Mouse (Mus musculus): ENCODE data around the gene Abhd2. TPM values are rescaled to one million over a fixed set of nuclear protein-coding genes. Genes with fewer than 3 reads are reported as not detected.
"Not testable (repeated sequence)": the region's sequence is repeated elsewhere in the genome, so short reads cannot be mapped to it uniquely, and the experiment has no call there.

Gene Abhd2
- polyA plus RNA-seq, 1 experiment from 2014 or later = 34.8 TPM

DNA sequence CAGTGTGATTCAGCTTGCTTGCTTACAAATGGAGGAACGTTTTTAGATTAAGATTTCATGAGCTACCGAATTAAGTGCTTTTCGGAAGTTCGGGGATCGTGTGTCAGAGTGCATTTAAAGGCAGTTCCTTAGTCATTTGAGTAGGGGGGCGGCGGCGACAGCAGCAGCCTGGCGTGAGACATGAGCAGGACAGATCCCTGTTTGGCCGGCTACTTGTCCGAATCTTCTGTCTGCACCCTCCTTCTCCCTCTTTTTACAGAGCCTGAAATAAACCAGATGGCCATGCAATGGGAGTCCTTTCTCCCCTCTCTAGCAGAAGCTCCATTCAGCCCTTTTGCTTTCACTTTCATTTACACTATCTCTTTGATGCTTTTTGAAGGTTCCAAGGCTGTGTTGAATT is 2.3 kb downstream of the Abhd2 start:
- peak overlapping the region; percentile 96 for H3K4me3 ChIP-seq (ENCODE audit: low read depth, low read length)

DNA sequence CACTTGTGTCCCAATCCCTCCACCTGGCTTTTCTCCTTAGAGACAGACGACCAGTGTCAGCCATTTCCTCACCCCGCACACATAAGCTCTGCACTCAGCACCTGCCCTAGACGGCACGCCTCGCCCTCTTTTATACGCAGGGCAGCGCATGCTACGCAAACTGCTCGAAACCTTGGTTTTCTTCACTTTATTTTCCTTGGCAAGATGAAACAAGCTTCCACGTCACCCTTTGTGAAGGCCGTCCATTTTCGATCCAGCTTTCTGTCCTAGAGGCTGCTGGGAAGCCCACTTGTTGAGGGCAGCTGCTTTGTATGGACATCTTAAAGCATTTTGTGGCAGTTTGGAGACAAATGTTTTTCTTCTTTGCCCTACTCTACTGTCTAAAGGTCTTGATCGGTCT is 5.4 kb downstream of the Abhd2 start:
- H3K36me3 ChIP-seq (ENCODE audit: control insufficient read depth, insufficient read depth) = no peaks in the 10 kb centered on the region
- TF ChIP-seq CTCF (IDR thresholded peaks at IDR 0.05; ENCODE audit: low read depth) = no peak
- no peak overlapping the region for H3K4me3 ChIP-seq (ENCODE audit: low read depth, low read length)
- ATAC-seq = no peak
- 51% methylated on average over 13 of the region's 13 CpGs for WGBS
- H3K9ac ChIP-seq (ENCODE audit: low read depth, low read length) = no peak overlapping the region
- H3K27ac ChIP-seq (ENCODE audit: low read depth, low read length) = peak overlapping the region; percentile 77; the same call in 1 of the 2 replicates
- H3K9me3 ChIP-seq (ENCODE audit: control insufficient read depth) = no peaks in the 10 kb centered on the region
- H3K4me1 ChIP-seq (replicated peaks; ENCODE audit: control insufficient read depth, insufficient read depth, low read length) = peaks cover 17% of the 10 kb centered on the region
- H3K4me2 ChIP-seq (replicated peaks; ENCODE audit: low read depth) = peak overlapping the region; percentile 13; the same call in 1 of the 2 replicates
- no peaks in the 10 kb centered on the region for H3K27me3 ChIP-seq (replicated peaks; ENCODE audit: control insufficient read depth, insufficient read depth, low read length)

More for the DNA sequence above, 2.3 kb downstream of the Abhd2 start:
- no peak for ATAC-seq
- Histone ChIP-seq H3K36me3 (ENCODE audit: control insufficient read depth, insufficient read depth) (no peaks in the 10 kb centered on the region), H3K9me3 (ENCODE audit: control insufficient read depth) (no peaks in the 10 kb centered on the region), H3K27ac (ENCODE audit: low read depth, low read length) (no peak overlapping the region), H3K9ac (ENCODE audit: low read depth, low read length) (no peak overlapping the region), H3K4me1 (replicated peaks; ENCODE audit: control insufficient read depth, insufficient read depth, low read length) (peaks cover 12% of the 10 kb centered on the region), H3K27me3 (replicated peaks; ENCODE audit: control insufficient read depth, insufficient read depth, low read length) (no peaks in the 10 kb centered on the region), H3K4me2 (replicated peaks; ENCODE audit: low read depth) (peak overlapping the region; percentile 81)
- TF ChIP-seq CTCF (IDR thresholded peaks at IDR 0.05; ENCODE audit: low read depth) = no peak
- 39% methylated on average over 11 of the region's 11 CpGs for WGBS

DNA sequence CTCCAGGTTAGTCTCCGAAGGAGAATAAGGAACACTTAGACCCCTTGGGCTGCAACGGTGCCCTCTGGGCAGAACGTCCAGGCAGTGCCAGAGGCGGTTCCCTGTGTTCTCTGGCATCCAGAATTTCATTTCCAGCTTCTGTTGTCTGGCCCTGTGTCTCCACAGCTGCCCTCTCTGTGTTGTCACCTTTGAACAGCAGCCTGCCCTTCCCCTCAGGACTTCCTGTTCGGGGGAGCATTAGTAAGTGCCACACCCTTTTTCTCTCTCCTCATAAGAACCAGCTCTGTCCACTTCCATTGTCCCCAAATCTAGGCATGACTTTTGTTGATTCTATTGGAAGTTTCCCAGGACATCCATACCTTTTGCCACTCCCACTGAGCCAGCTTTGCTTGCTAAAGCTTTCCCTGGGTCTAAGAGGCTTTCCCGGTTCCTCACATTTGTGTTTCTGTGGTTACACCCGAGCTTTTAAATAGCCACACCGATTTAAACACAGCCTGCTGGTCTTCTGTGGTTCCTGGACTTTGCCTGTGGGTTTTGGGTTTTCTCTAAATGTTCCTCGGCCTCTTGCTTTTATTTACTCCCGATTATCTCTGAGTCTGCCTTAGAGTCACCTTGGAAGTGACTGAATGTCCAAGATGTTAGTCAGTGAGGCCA is 6.5 kb downstream of the Abhd2 start:
- peak; percentile 66 for ATAC-seq
- Histone ChIP-seq H3K4me2 (replicated peaks; ENCODE audit: low read depth) (peak overlapping the region; percentile 6), H3K9ac (ENCODE audit: low read depth, low read length) (no peak overlapping the region), H3K36me3 (ENCODE audit: control insufficient read depth, insufficient read depth) (no peaks in the 10 kb centered on the region; the same call in 1 of the 2 replicates), H3K4me3 (ENCODE audit: low read depth, low read length) (no peak overlapping the region), H3K27ac (ENCODE audit: low read depth, low read length) (peak overlapping the region; percentile 77), H3K9me3 (ENCODE audit: control insufficient read depth) (no peaks in the 10 kb centered on the region), H3K27me3 (replicated peaks; ENCODE audit: control insufficient read depth, insufficient read depth, low read length) (no peaks in the 10 kb centered on the region), H3K4me1 (replicated peaks; ENCODE audit: control insufficient read depth, insufficient read depth, low read length) (peaks cover 17% of the 10 kb centered on the region)
- TF ChIP-seq CTCF (IDR thresholded peaks at IDR 0.05; ENCODE audit: low read depth) = no peak
- 36% methylated on average over 10 of the region's 10 CpGs for WGBS

DNA sequence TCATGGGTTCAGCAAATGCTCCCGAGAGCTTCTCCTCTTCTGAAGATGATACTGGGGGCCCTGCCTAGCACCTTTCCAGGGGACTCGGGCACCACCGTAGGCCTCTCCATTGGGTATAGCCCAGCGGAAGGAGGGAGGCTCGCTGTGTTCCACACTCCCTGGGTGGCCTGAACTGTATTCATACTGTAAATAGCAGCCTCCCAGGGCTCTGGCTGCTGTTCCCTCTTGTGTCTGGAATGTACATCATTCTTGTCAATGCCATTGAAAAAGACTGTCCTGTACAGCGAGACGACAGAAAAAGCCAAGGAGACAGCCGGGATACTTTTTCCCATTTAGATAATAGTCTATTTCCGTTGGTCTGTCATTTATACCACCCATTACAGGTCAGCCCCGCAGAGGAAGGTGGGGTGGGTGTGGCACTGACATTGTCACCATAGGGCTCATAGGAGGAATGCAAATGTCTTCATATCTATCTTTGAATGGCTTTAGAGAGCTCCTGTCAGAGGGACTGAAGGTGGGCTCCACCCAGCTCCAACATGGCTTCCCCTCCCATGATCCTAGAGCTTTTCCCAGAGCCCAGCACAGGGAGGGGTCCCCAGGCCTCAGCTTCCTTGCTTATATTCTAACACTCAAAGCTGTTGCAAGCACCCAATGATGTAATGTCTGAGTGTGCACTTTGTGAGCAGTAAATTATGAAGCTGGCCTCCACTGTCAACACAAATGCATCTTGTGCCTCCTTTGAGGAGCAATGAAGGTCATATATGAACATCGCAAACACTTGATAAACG is 10.1 kb downstream of the Abhd2 start:
- peaks cover 3% of the 10 kb centered on the region; the same call in 1 of the 2 replicates for H3K36me3 ChIP-seq (ENCODE audit: control insufficient read depth, insufficient read depth)
- ATAC-seq = peak; percentile 16
- H3K27me3 ChIP-seq (replicated peaks; ENCODE audit: control insufficient read depth, insufficient read depth, low read length) = no peaks in the 10 kb centered on the region
- peaks cover 17% of the 10 kb centered on the region; the same call in 1 of the 2 replicates for H3K4me1 ChIP-seq (replicated peaks; ENCODE audit: control insufficient read depth, insufficient read depth, low read length)
- 51% methylated on average over 12 of the region's 12 CpGs for WGBS
- H3K4me3 ChIP-seq (ENCODE audit: low read depth, low read length) = no peak overlapping the region
- no peaks in the 10 kb centered on the region for H3K9me3 ChIP-seq (ENCODE audit: control insufficient read depth)
- no peak overlapping the region; the same call in 1 of the 2 replicates for H3K4me2 ChIP-seq (replicated peaks; ENCODE audit: low read depth)
- no peak overlapping the region for H3K9ac ChIP-seq (ENCODE audit: low read depth, low read length)
- H3K27ac ChIP-seq (ENCODE audit: low read depth, low read length) = no peak overlapping the region
- TF ChIP-seq CTCF (IDR thresholded peaks at IDR 0.05; ENCODE audit: low read depth) = peak; percentile 21; the same call in 1 of the 2 replicates

DNA sequence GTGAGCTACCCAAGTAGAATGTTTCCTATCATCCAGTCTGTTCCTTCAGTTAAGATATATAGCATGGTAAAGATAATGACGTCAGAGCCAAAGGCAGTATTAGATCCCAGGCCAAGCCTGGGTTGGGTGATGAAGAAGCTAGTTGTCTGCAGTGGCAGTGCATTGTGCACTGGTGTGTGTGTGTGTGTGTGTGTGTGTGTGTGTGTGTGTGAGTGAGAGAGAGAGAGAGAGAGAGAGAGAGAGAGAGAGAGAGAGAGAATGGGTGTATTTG is 10.6 kb downstream of the Abhd2 start:
- peaks cover 15% of the 10 kb centered on the region; the same call in 1 of the 2 replicates for H3K4me1 ChIP-seq (replicated peaks; ENCODE audit: control insufficient read depth, insufficient read depth, low read length)
- 19% methylated on average over 1 of the region's 1 CpGs for WGBS
- not testable (repeated sequence) for H3K36me3 ChIP-seq (ENCODE audit: control insufficient read depth, insufficient read depth); H3K4me2 ChIP-seq (replicated peaks; ENCODE audit: low read depth); H3K27me3 ChIP-seq (replicated peaks; ENCODE audit: control insufficient read depth, insufficient read depth, low read length); H3K4me3 ChIP-seq (ENCODE audit: low read depth, low read length); H3K9me3 ChIP-seq (ENCODE audit: control insufficient read depth); H3K9ac ChIP-seq (ENCODE audit: low read depth, low read length); H3K27ac ChIP-seq (ENCODE audit: low read depth, low read length)
- peak; percentile 26 for ATAC-seq

DNA sequence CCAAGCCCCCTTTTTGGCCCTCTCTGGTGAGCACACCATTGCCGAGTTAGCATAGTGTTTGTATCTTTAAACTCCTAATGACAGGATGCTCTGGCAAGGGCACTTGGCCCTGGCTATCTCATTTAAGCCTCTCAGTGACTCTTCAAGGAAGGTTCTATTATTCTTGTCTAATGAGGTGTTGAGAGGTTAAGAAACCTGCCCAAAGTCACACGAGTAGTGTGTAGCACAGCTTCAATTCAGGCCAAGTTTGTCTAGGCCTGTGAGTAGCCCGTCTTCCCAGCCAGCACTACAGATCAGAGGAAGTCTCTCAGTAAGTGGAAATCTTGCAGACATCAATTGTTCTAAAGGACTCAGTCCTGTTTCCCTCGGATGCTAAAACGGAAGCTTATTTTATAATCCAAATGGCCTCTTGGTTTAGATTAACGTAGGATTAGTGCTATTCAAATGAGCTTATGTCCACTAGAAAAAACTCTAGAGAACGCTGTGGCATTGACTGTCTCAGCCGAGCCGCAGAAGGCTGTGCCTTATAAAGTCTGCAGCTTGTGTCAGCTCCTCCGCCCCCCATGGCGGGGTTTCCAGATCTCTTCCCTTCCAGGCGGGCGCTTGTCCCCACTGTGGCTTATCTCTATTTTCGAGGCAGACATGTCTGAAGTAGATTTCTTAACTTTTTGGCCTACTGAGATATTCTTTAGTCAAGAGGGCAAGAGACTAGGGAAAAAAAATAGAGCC is 11.3 kb downstream of the Abhd2 start:
- no peak overlapping the region for H3K27ac ChIP-seq (ENCODE audit: low read depth, low read length)
- H3K4me2 ChIP-seq (replicated peaks; ENCODE audit: low read depth) = no peak overlapping the region
- H3K9ac ChIP-seq (ENCODE audit: low read depth, low read length) = no peak overlapping the region
- H3K9me3 ChIP-seq (ENCODE audit: control insufficient read depth) = no peaks in the 10 kb centered on the region
- H3K36me3 ChIP-seq (ENCODE audit: control insufficient read depth, insufficient read depth) = peaks cover 3% of the 10 kb centered on the region; the same call in 1 of the 2 replicates
- 0 out of 2 replicates have a peak, but pooled peaks cover 11% of the 10 kb centered on the region for H3K4me1 ChIP-seq (replicated peaks; ENCODE audit: control insufficient read depth, insufficient read depth, low read length)
- 77% methylated on average over 14 of the region's 14 CpGs for WGBS
- H3K4me3 ChIP-seq (ENCODE audit: low read depth, low read length) = no peak overlapping the region
- no peak for ATAC-seq
- TF ChIP-seq CTCF (IDR thresholded peaks at IDR 0.05; ENCODE audit: low read depth) = no peak
- no peaks in the 10 kb centered on the region for H3K27me3 ChIP-seq (replicated peaks; ENCODE audit: control insufficient read depth, insufficient read depth, low read length)
